14 mouse cellular contexts compared by ENCODE assay signal in genomic region chr12:86812782-86813181, GRCm38 (mm10).
A peak's percentile ranks its signal among the peaks of the same experiment; 100 is the strongest.
DNase-seq lines count a peak whose midpoint lies in the region; ATAC-seq lines count a peak whose summit lies in the region.
"Had no signal": no experiment of that assay in that cellular context is flagged by ENCODE, and none has a peak within 500 bp of the region (broad histone marks: within the 10 kb centered on the region; RNA-seq: fewer than 3 reads in every experiment).

No protein-coding gene starts in this region.

- no peak for DNase-seq in heart, adult 8-10 months (ENCODE audit: low spot score)
- peak; percentile 82 for DNase-seq in right cerebral cortex, adult 18-20 months
- DNase-seq in right cerebral cortex, postnatal 4 days, result no peak
- DNase-seq in hindbrain, embryonic 14.5 days (ENCODE audit: low spot score), result peak; percentile 14
- peak; percentile 65 for DNase-seq in right cerebral cortex, postnatal 25 days
- no peak for DNase-seq in layer of hippocampus, postnatal 10 days (ENCODE audit: low spot score in 2 of 2)
- DNase-seq: adrenal gland, postnatal 36 days; cerebellum, adult 9-10 months; gastrocnemius, postnatal 36 days; liver; lung, postnatal 10 days; thymus, postnatal 36 days had no signal

- H3K36me3 ChIP-seq in heart, embryonic 12.5 days, result no peaks in the 10 kb centered on the region
- no peaks in the 10 kb centered on the region for H3K36me3 ChIP-seq in hindbrain, embryonic 14.5 days (replicated peaks; ENCODE audit: control insufficient read depth, insufficient read depth)

- no peak overlapping the region for H3K4me2 ChIP-seq in heart, embryonic 12.5 days
- H3K4me2 ChIP-seq in hindbrain, embryonic 14.5 days (replicated peaks), result no peak overlapping the region

- H3K9me3 ChIP-seq in heart, embryonic 12.5 days (replicated peaks), result no peaks in the 10 kb centered on the region
- no peaks in the 10 kb centered on the region for H3K9me3 ChIP-seq in hindbrain, embryonic 14.5 days (ENCODE audit: control insufficient read depth, low read length)

- H3K4me3 ChIP-seq in heart, embryonic 12.5 days, result no peak overlapping the region
- no peak overlapping the region for H3K4me3 ChIP-seq in hindbrain, embryonic 14.5 days (replicated peaks; ENCODE audit: low read length)

- H3K27me3 ChIP-seq in heart, embryonic 12.5 days (replicated peaks), result no peaks in the 10 kb centered on the region
- H3K27me3 ChIP-seq in hindbrain, embryonic 14.5 days (ENCODE audit: control insufficient read depth, insufficient read depth, low read length), result no peaks in the 10 kb centered on the region

- no peak for ATAC-seq in heart, embryonic 12.5 days (ENCODE audit: insufficient number of reproducible peaks, low FRiP score)
- no peak for ATAC-seq in hindbrain, embryonic 14.5 days (ENCODE audit: low FRiP score)
- ATAC-seq in cerebellum, adult (ENCODE audit: insufficient number of reproducible peaks, low FRiP score, low TSS enrichment), result no peak

- H3K4me1 ChIP-seq in heart, embryonic 12.5 days (replicated peaks), result peaks cover 56% of the 10 kb centered on the region
- peaks cover 66% of the 10 kb centered on the region for H3K4me1 ChIP-seq in hindbrain, embryonic 14.5 days (replicated peaks; ENCODE audit: control insufficient read depth, insufficient read depth, low read length)

- H3K27ac ChIP-seq in heart, embryonic 12.5 days (ENCODE audit: poor library complexity, severe bottlenecking), result peak overlapping the region; percentile 10; the same call in 1 of the 2 replicates
- H3K27ac ChIP-seq in hindbrain, embryonic 14.5 days, result no peak overlapping the region; the same call in 1 of the 2 replicates

- H3K9ac ChIP-seq in heart, embryonic 12.5 days, result 0 out of 2 replicates have a peak overlapping the region, but pooled peaks have one; percentile 21
- H3K9ac ChIP-seq in hindbrain, embryonic 14.5 days, result no peak overlapping the region

- WGBS in heart, embryonic 12.5 days, result 75% methylated on average over 3 of the region's 3 CpGs
- WGBS in hindbrain, embryonic 14.5 days, result 73% methylated on average over 3 of the region's 3 CpGs

Comparison
In these comparisons a context has a peak if more than half of its experiments do, and no peak if none do; other contexts are left out.
1. DNase-seq: peak in right cerebral cortex, adult 18-20 months (single experiment), hindbrain, embryonic 14.5 days (single experiment) and right cerebral cortex, postnatal 25 days (single experiment); none in heart, adult 8-10 months (single experiment), right cerebral cortex, postnatal 4 days (single experiment) and layer of hippocampus, postnatal 10 days (0 of 2).